Mouse (Mus musculus) spleen, adult 2 months (tissue): Measurements from ENCODE around the gene Gm28051. TPM values are rescaled to one million over a fixed set of nuclear protein-coding genes. Genes with fewer than 3 reads are reported as not detected.

Source experiments
- DNase-seq, 2 experiments: peaks; one replicate each; pipeline versions ENCODE4 v3.0.0 to v3.0.0-alpha.2; 2012 to 2021; ENCODE audit warnings: low spot score in 2 of 2, low read depth in 1 of 2
- H3K27ac ChIP-seq: fragments of 200-500 bp; 2 replicates; pipeline ENCODE4 v1.5.1; 2012; ENCODE audit warnings: low read length, inconsistent platforms; ENCODE audit not compliant: insufficient read depth
- H3K27me3 ChIP-seq: fragments of 200-500 bp; 2 replicates; pipeline ENCODE4 v1.6.1; 2012; ENCODE audit warnings: mild to moderate bottlenecking, moderate library complexity, low read length, inconsistent platforms; ENCODE audit not compliant: control insufficient read depth, insufficient read depth
- H3K36me3 ChIP-seq: fragments of 200-500 bp; 2 replicates; pipeline ENCODE4 v1.6.1; 2012; ENCODE audit warnings: mild to moderate bottlenecking, low read length, inconsistent platforms; ENCODE audit not compliant: control insufficient read depth, insufficient read depth
- H3K4me1 ChIP-seq: fragments of 200-500 bp; 2 replicates; pipeline ENCODE4 v1.6.1; 2011; ENCODE audit warnings: inconsistent platforms; ENCODE audit not compliant: control insufficient read depth, insufficient read depth, insufficient read length
- H3K4me3 ChIP-seq: fragments of 200-500 bp; 2 replicates; pipeline ENCODE4 v1.5.1; 2011; ENCODE audit warnings: mild to moderate bottlenecking, inconsistent platforms; ENCODE audit not compliant: insufficient read depth, insufficient read length; ENCODE audit errors: extremely low read depth
- CTCF ChIP-seq: fragments of 200-500 bp; IDR thresholded peaks from 2 replicates; pipeline ENCODE4 v1.5.1; 2011; ENCODE audit warnings: mild to moderate bottlenecking, inconsistent platforms; ENCODE audit not compliant: insufficient read depth, insufficient read length, insufficient replicate concordance; ENCODE audit errors: extremely low read depth
- POLR2A ChIP-seq: fragments of 200-500 bp; IDR thresholded peaks from 2 replicates; pipeline ENCODE4 v1.6.1; 2011; ENCODE audit warnings: low read depth, low read length, inconsistent platforms
- WGBS: fragments of 180-500 bp; shearing (Covaris S2); methylation state at CpG from one replicate; pipeline ENCODE4 v1.1.7; 2018; 5-methylcytosine and 5-hydroxymethylcytosine counted together
- polyA plus RNA-seq: library from polyadenylated mRNA; depleted of rRNA; stranded (reverse); fragments of >200 nt; gene quantifications from 2 replicates; pipeline ENCODE4 v1.2.3, GENCODE M21; 2012

The Gm28051 gene
- polyA plus RNA-seq, 1 experiment = not detected

GRCm38 (mm10) chr12:102730798-102731619, 26.6 kb downstream of the Gm28051 start:
- 62% methylated on average over 16 of the region's 16 CpGs for WGBS
- no peak overlapping the region for H3K27ac ChIP-seq

GRCm38 (mm10) chr12:102729855-102730797, 27.4 kb downstream of the Gm28051 start:
- no peak overlapping the region for H3K27ac ChIP-seq
- peak overlapping the region; percentile 25; the same call in 1 of the 2 replicates for H3K4me3 ChIP-seq
- peak in 1 of 2 experiments; percentile 40 for DNase-seq
- TF ChIP-seq CTCF = no peak
- no peak for TF ChIP-seq POLR2A
- peaks cover 10% of the 10 kb centered on the region; the same call in 1 of the 2 replicates for H3K4me1 ChIP-seq
- H3K27me3 ChIP-seq = no peaks in the 10 kb centered on the region
- 51% methylated on average over 26 of the region's 26 CpGs for WGBS
- H3K36me3 ChIP-seq = no peaks in the 10 kb centered on the region

More at GRCm38 (mm10) chr12:102730798-102731619, 26.6 kb downstream of the Gm28051 start:
- Histone ChIP-seq H3K4me1 (peaks cover 10% of the 10 kb centered on the region; the same call in 1 of the 2 replicates), H3K4me3 (no peak overlapping the region), H3K27me3 (no peaks in the 10 kb centered on the region), H3K36me3 (no peaks in the 10 kb centered on the region)
- TF ChIP-seq POLR2A = no peak
- TF ChIP-seq CTCF = no peak
- no peak for DNase-seq

GRCm38 (mm10) chr12:102725761-102726175, 31.8 kb downstream of the Gm28051 start:
- Histone ChIP-seq H3K27ac (no peak overlapping the region), H3K36me3 (no peaks in the 10 kb centered on the region), H3K27me3 (no peaks in the 10 kb centered on the region), H3K4me3 (no peak overlapping the region), H3K4me1 (peaks cover 8% of the 10 kb centered on the region; the same call in 1 of the 2 replicates)
- DNase-seq = no peak
- TF ChIP-seq POLR2A (no peak), CTCF (no peak)
- 65% methylated on average over 7 of the region's 7 CpGs for WGBS

GRCm38 (mm10) chr12:102725146-102725545, 32.4 kb downstream of the Gm28051 start:
- TF ChIP-seq CTCF (no peak), POLR2A (no peak)
- 88% methylated on average over 6 of the region's 6 CpGs for WGBS
- Histone ChIP-seq H3K4me1 (peaks cover 2% of the 10 kb centered on the region; the same call in 1 of the 2 replicates), H3K27ac (no peak overlapping the region), H3K36me3 (no peaks in the 10 kb centered on the region), H3K27me3 (no peaks in the 10 kb centered on the region), H3K4me3 (no peak overlapping the region)
- DNase-seq = no peak

GRCm38 (mm10) chr12:102723861-102724260, 33.7 kb downstream of the Gm28051 start:
- no peak for DNase-seq
- WGBS = 71% methylated on average over 6 of the region's 6 CpGs

GRCm38 (mm10) chr12:102722966-102723365, 34.6 kb downstream of the Gm28051 start:
- TF ChIP-seq CTCF (no peak), POLR2A (no peak)
- Histone ChIP-seq H3K27me3 (no peaks in the 10 kb centered on the region), H3K36me3 (no peaks in the 10 kb centered on the region), H3K27ac (no peak overlapping the region), H3K4me1 (no peaks in the 10 kb centered on the region), H3K4me3 (no peak overlapping the region)
- 91% methylated on average over 8 of the region's 8 CpGs for WGBS
- no peak for DNase-seq

More at GRCm38 (mm10) chr12:102723861-102724260, 33.7 kb downstream of the Gm28051 start:
- no peak overlapping the region for H3K4me3 ChIP-seq
- TF ChIP-seq POLR2A (no peak), CTCF (no peak)
- H3K4me1 ChIP-seq = no peaks in the 10 kb centered on the region
- H3K27ac ChIP-seq = no peak overlapping the region
- no peaks in the 10 kb centered on the region for H3K36me3 ChIP-seq
- H3K27me3 ChIP-seq = no peaks in the 10 kb centered on the region
